ENCODE assay signal across 13 mouse cellular contexts in genomic region chr2:49856584-49856983, GRCm38 (mm10).
DNase-seq lines count a peak whose midpoint lies in the region; ATAC-seq and TF ChIP-seq lines count a peak whose summit lies in the region.
"Had no signal": no experiment of that assay in that cellular context is flagged by ENCODE, and none has a peak within 500 bp of the region (broad histone marks: within the 10 kb centered on the region; RNA-seq: fewer than 3 reads in every experiment).

No protein-coding gene starts in this region.

- H3K9me3 ChIP-seq in forebrain, embryonic 14.5 days (replicated peaks; ENCODE audit: control insufficient read depth, low read length): no peaks in the 10 kb centered on the region
- H3K9me3 ChIP-seq in forebrain, embryonic 12.5 days: no peaks in the 10 kb centered on the region
- no peaks in the 10 kb centered on the region for H3K9me3 ChIP-seq in heart, embryonic 15.5 days (replicated peaks)
- H3K9me3 ChIP-seq in kidney, postnatal 0 days (replicated peaks; ENCODE audit: low read length): no peaks in the 10 kb centered on the region
- H3K9me3 ChIP-seq in hindbrain, embryonic 16.5 days (ENCODE audit: control insufficient read depth, low read length): no peaks in the 10 kb centered on the region
- H3K9me3 ChIP-seq: liver, embryonic 12.5 days; midbrain, embryonic 10.5 days had no signal

- no peak overlapping the region for H3K9ac ChIP-seq in forebrain, embryonic 14.5 days (ENCODE audit: low read length)
- no peak overlapping the region for H3K9ac ChIP-seq in forebrain, embryonic 12.5 days
- no peak overlapping the region for H3K9ac ChIP-seq in heart, embryonic 15.5 days
- H3K9ac ChIP-seq in kidney, postnatal 0 days (ENCODE audit: low read depth, low read length): no peak overlapping the region
- no peak overlapping the region for H3K9ac ChIP-seq in hindbrain, embryonic 16.5 days (ENCODE audit: low read depth, low read length)
- H3K9ac ChIP-seq: liver, embryonic 12.5 days had no signal

- 0 out of 2 replicates have a peak overlapping the region, but pooled peaks have one; percentile 33 for H3K27ac ChIP-seq in forebrain, embryonic 14.5 days (ENCODE audit: low read depth, low read length)
- H3K27ac ChIP-seq in forebrain, embryonic 12.5 days: no peak overlapping the region; the same call in 1 of the 2 replicates
- H3K27ac ChIP-seq in heart, embryonic 15.5 days: no peak overlapping the region
- no peak overlapping the region for H3K27ac ChIP-seq in kidney, postnatal 0 days
- no peak overlapping the region for H3K27ac ChIP-seq in hindbrain, embryonic 16.5 days (ENCODE audit: low read depth, low read length)
- H3K27ac ChIP-seq: liver, embryonic 12.5 days; midbrain, embryonic 10.5 days had no signal

- H3K36me3 ChIP-seq in forebrain, embryonic 14.5 days (ENCODE audit: control insufficient read depth, insufficient read depth, low read length): no peaks in the 10 kb centered on the region
- H3K36me3 ChIP-seq in forebrain, embryonic 12.5 days (replicated peaks): no peaks in the 10 kb centered on the region
- H3K36me3 ChIP-seq in heart, embryonic 15.5 days: no peaks in the 10 kb centered on the region
- H3K36me3 ChIP-seq in kidney, postnatal 0 days (ENCODE audit: insufficient read depth, low read length): no peaks in the 10 kb centered on the region
- no peaks in the 10 kb centered on the region for H3K36me3 ChIP-seq in hindbrain, embryonic 16.5 days (ENCODE audit: control insufficient read depth, insufficient read depth, low read length)
- H3K36me3 ChIP-seq: liver, embryonic 12.5 days; midbrain, embryonic 10.5 days had no signal

- H3K27me3 ChIP-seq in forebrain, embryonic 14.5 days (replicated peaks; ENCODE audit: control insufficient read depth, insufficient read depth, low read length): no peaks in the 10 kb centered on the region
- no peaks in the 10 kb centered on the region for H3K27me3 ChIP-seq in forebrain, embryonic 12.5 days
- H3K27me3 ChIP-seq in heart, embryonic 15.5 days: no peaks in the 10 kb centered on the region
- H3K27me3 ChIP-seq in kidney, postnatal 0 days (ENCODE audit: insufficient read depth, low read length): no peaks in the 10 kb centered on the region
- no peaks in the 10 kb centered on the region for H3K27me3 ChIP-seq in hindbrain, embryonic 16.5 days (replicated peaks; ENCODE audit: control insufficient read depth, insufficient read depth, low read length)

- intact Hi-C loops in heart, postnatal 14 days (cut with DNase I): no loop called here

- H3K4me2 ChIP-seq in forebrain, embryonic 14.5 days (ENCODE audit: low read length): no peak overlapping the region
- no peak overlapping the region for H3K4me2 ChIP-seq in forebrain, embryonic 12.5 days
- peak overlapping the region; percentile 44; the same call in 1 of the 2 replicates for H3K4me2 ChIP-seq in heart, embryonic 15.5 days
- peak overlapping the region; percentile 30; the same call in 1 of the 2 replicates for H3K4me2 ChIP-seq in kidney, postnatal 0 days (ENCODE audit: low read length)
- H3K4me2 ChIP-seq in hindbrain, embryonic 16.5 days (ENCODE audit: low read length): no peak overlapping the region
- H3K4me2 ChIP-seq: liver, embryonic 12.5 days had no signal

- ATAC-seq in forebrain, embryonic 14.5 days: no peak
- no peak for ATAC-seq in forebrain, embryonic 12.5 days (ENCODE audit: low FRiP score)
- ATAC-seq in heart, embryonic 15.5 days (replicated peaks; ENCODE audit: insufficient number of reproducible peaks, insufficient read depth, low FRiP score, low read depth): no peak
- no peak for ATAC-seq in kidney, postnatal 0 days (replicated peaks; ENCODE audit: low FRiP score, low read depth)
- ATAC-seq in hindbrain, embryonic 16.5 days: peak; percentile 38; the same call in 1 of the 2 replicates
- ATAC-seq: liver, embryonic 12.5 days had no signal

- WGBS in forebrain, embryonic 14.5 days: 81% methylated on average over 5 of the region's 5 CpGs
- 77% methylated on average over 5 of the region's 5 CpGs for WGBS in forebrain, embryonic 12.5 days
- 60% methylated on average over 5 of the region's 5 CpGs for WGBS in heart, embryonic 15.5 days
- WGBS in kidney, postnatal 0 days: 64% methylated on average over 5 of the region's 5 CpGs
- 50% methylated on average over 5 of the region's 5 CpGs for WGBS in hindbrain, embryonic 16.5 days

- no peak for DNase-seq in forebrain, embryonic 14.5 days (ENCODE audit: low spot score)
- DNase-seq in heart, postnatal 14 days: no peak
- DNase-seq in kidney, postnatal 0 days (ENCODE audit: low spot score): no peak
- DNase-seq in kidney, adult 11 months: no peak
- DNase-seq in layer of hippocampus, postnatal 14 days (ENCODE audit: low spot score in 2 of 2): no peak
- DNase-seq: kidney, adult 8-10 months; lung, postnatal 4 days; right cerebral cortex, adult 18-20 months had no signal

- no peak overlapping the region for H3K4me3 ChIP-seq in forebrain, embryonic 14.5 days (ENCODE audit: low read depth, low read length)
- H3K4me3 ChIP-seq in forebrain, embryonic 12.5 days (replicated peaks): no peak overlapping the region
- no peak overlapping the region for H3K4me3 ChIP-seq in heart, embryonic 15.5 days
- no peak overlapping the region for H3K4me3 ChIP-seq in kidney, postnatal 0 days (replicated peaks; ENCODE audit: low read depth, low read length)
- H3K4me3 ChIP-seq in hindbrain, embryonic 16.5 days (ENCODE audit: low read length): no peak overlapping the region
- H3K4me3 ChIP-seq: liver, embryonic 12.5 days; midbrain, embryonic 10.5 days had no signal

- TF ChIP-seq CTCF in kidney, postnatal 0 days (IDR thresholded peaks at IDR 0.05; ENCODE audit: low read depth): no peak

- 0 out of 2 replicates have a peak, but pooled peaks cover 5% of the 10 kb centered on the region for H3K4me1 ChIP-seq in forebrain, embryonic 14.5 days (ENCODE audit: control insufficient read depth, insufficient read depth, low read length)
- no peaks in the 10 kb centered on the region; the same call in 1 of the 2 replicates for H3K4me1 ChIP-seq in forebrain, embryonic 12.5 days
- H3K4me1 ChIP-seq in heart, embryonic 15.5 days (replicated peaks): peaks cover 6% of the 10 kb centered on the region; the same call in 1 of the 2 replicates
- no peaks in the 10 kb centered on the region for H3K4me1 ChIP-seq in kidney, postnatal 0 days (replicated peaks; ENCODE audit: insufficient read depth, low read length)
- H3K4me1 ChIP-seq in hindbrain, embryonic 16.5 days (ENCODE audit: control insufficient read depth, insufficient read depth, low read depth, low read length): no peaks in the 10 kb centered on the region; the same call in 1 of the 2 replicates
- H3K4me1 ChIP-seq: liver, embryonic 12.5 days had no signal

Comparison
In these comparisons a context has a peak if more than half of its experiments do, and no peak if none do; other contexts are left out.
1. H3K4me2 ChIP-seq: peak in heart, embryonic 15.5 days (single experiment) and kidney, postnatal 0 days (single experiment); none in forebrain, embryonic 14.5 days (single experiment), forebrain, embryonic 12.5 days (single experiment) and hindbrain, embryonic 16.5 days (single experiment).